Mouse (Mus musculus) MEL (cell line): ENCODE measurements at regions not wholly inside any gene's neighbourhood (a gene's known extent, or its start where the extent isn't known, plus 50 kb on each side); places are given as distances from the start of the nearest gene placed in this dataset.

Source experiments
- DNase-seq: peaks from one replicate; pipeline ENCODE4 v3.0.0; 2011; ENCODE audit warnings: low read depth, low spot score
- H3K27ac ChIP-seq: 2 replicates; pipeline ENCODE4 v1.5.1; 2012; ENCODE audit warnings: low read depth, mild to moderate bottlenecking, control low read depth, low read length, moderate library complexity; ENCODE audit not compliant: control insufficient read depth
- H3K27me3 ChIP-seq, 2 experiments: fragments of 150-350 bp in 1 of 2; sonication (generic) in 1 of 2; 2 replicates each; pipeline ENCODE4 v1.6.1; 2012; ENCODE audit warnings: low read length in 2 of 2, mild to moderate bottlenecking in 2 of 2, improper control_type of control experiment in 1 of 2, moderate library complexity in 1 of 2; ENCODE audit not compliant: insufficient read depth in 2 of 2, control insufficient read depth in 1 of 2
- H3K36me3 ChIP-seq, 2 experiments: 2 replicates each; pipeline ENCODE4 v1.6.1; 2012 to 2014; ENCODE audit warnings: low read length in 2 of 2, improper control_type of control experiment in 1 of 2, inconsistent platforms in 1 of 2, mild to moderate bottlenecking in 1 of 2; ENCODE audit not compliant: insufficient read depth in 2 of 2, control insufficient read depth in 1 of 2
- H3K4me1 ChIP-seq, 2 experiments: fragments of 150-350 bp in 1 of 2; sonication (generic) in 1 of 2; 2 replicates each; pipeline ENCODE4 v1.6.1; 2012; ENCODE audit warnings: low read length in 2 of 2, improper control_type of control experiment in 1 of 2, mild to moderate bottlenecking in 1 of 2; ENCODE audit not compliant: insufficient read depth in 2 of 2, control insufficient read depth in 1 of 2
- H3K4me3 ChIP-seq, 2 experiments: fragments of 150-350 bp in 1 of 2; sonication (generic) in 1 of 2; 2 replicates each; pipeline ENCODE4 v1.5.1; 2012; ENCODE audit warnings: low read depth in 2 of 2, low read length in 2 of 2, mild to moderate bottlenecking in 2 of 2, moderate library complexity in 2 of 2, control low read depth in 1 of 2, improper control_type of control experiment in 1 of 2; ENCODE audit not compliant: control insufficient read depth in 1 of 2, insufficient read depth in 1 of 2
- H3K79me2 ChIP-seq: 2 replicates; pipeline ENCODE4 v1.6.1; 2012; ENCODE audit warnings: mild to moderate bottlenecking, low read length, moderate library complexity; ENCODE audit not compliant: control insufficient read depth, poor library complexity, insufficient read depth
- H3K9ac ChIP-seq: 2 replicates; pipeline ENCODE4 v1.6.1; 2012; ENCODE audit warnings: low read depth, mild to moderate bottlenecking, control low read depth, low read length, moderate library complexity; ENCODE audit not compliant: control insufficient read depth, poor library complexity, severe bottlenecking
- H3K9me3 ChIP-seq: fragments of 150-350 bp; sonication (generic); replicated peaks from 2 replicates; pipeline ENCODE4 v1.6.1; 2012; ENCODE audit warnings: mild to moderate bottlenecking, low read length, improper control_type of control experiment, moderate library complexity; ENCODE audit not compliant: insufficient read depth
- CHD1 ChIP-seq: IDR thresholded peaks from 2 replicates; pipeline ENCODE4 v1.6.1; 2012; ENCODE audit warnings: low read depth, mild to moderate bottlenecking, inconsistent platforms, low read length, improper control_type of control experiment
- CHD2 ChIP-seq: IDR thresholded peaks from 2 replicates; pipeline ENCODE4 v1.6.1; 2011; ENCODE audit warnings: low read length, improper control_type of control experiment
- CTCF ChIP-seq, 3 experiments: IDR thresholded peaks in 2 of 3; conservative IDR thresholded peaks in 1 of 3; 2 replicates each; pipeline ENCODE4 v1.5.1; 2011 to 2012; ENCODE audit warnings: low read length in 3 of 3, low read depth in 2 of 3, mild to moderate bottlenecking in 2 of 3, improper control_type of control experiment in 1 of 3, inconsistent platforms in 1 of 3, mixed read lengths in 1 of 3, moderate library complexity in 1 of 3; ENCODE audit not compliant: control insufficient read depth in 1 of 3, insufficient read depth in 1 of 3, poor library complexity in 1 of 3, severe bottlenecking in 1 of 3
- E2F4 ChIP-seq: IDR thresholded peaks from 2 replicates; pipeline ENCODE4 v1.6.1; 2011; ENCODE audit warnings: low read depth, low read length, improper control_type of control experiment, borderline replicate concordance
- EP300 ChIP-seq, 2 experiments: IDR thresholded peaks; 2 replicates each; pipeline ENCODE4 v1.6.1; 2011; ENCODE audit warnings: improper control_type of control experiment in 2 of 2, low read length in 2 of 2, low read depth in 1 of 2, mild to moderate bottlenecking in 1 of 2
- ETS1 ChIP-seq: IDR thresholded peaks from 2 replicates; pipeline ENCODE4 v1.6.1; 2012; ENCODE audit warnings: low read depth, mild to moderate bottlenecking, inconsistent platforms, low read length, improper control_type of control experiment, moderate library complexity
- GABPA ChIP-seq: IDR thresholded peaks from 2 replicates; pipeline ENCODE4 v1.6.1; 2012; ENCODE audit warnings: low read depth, mild to moderate bottlenecking, inconsistent platforms, low read length, improper control_type of control experiment, moderate library complexity
- GATA1 ChIP-seq: IDR thresholded peaks from 2 replicates; pipeline ENCODE4 v1.6.1; 2011; ENCODE audit warnings: low read depth, low read length, improper control_type of control experiment
- JUND ChIP-seq: IDR thresholded peaks from 2 replicates; pipeline ENCODE4 v1.6.1; 2011; ENCODE audit warnings: low read depth, mild to moderate bottlenecking, improper control_type of control experiment, low read length
- KAT2A ChIP-seq: conservative IDR thresholded peaks from 2 replicates; pipeline ENCODE4 v1.6.1; 2012; ENCODE audit warnings: low read depth, low read length, improper control_type of control experiment, inconsistent platforms
- MAX ChIP-seq: IDR thresholded peaks from 2 replicates; pipeline ENCODE4 v1.6.1; 2011; ENCODE audit warnings: low read length, improper control_type of control experiment
- MAZ ChIP-seq: IDR thresholded peaks from 2 replicates; pipeline ENCODE4 v1.6.1; 2012; ENCODE audit warnings: low read depth, mild to moderate bottlenecking, inconsistent platforms, low read length, improper control_type of control experiment
- MEF2A ChIP-seq: IDR thresholded peaks from 2 replicates; pipeline ENCODE4 v1.6.1; 2014; ENCODE audit warnings: low read depth, mild to moderate bottlenecking, inconsistent platforms, low read length, improper control_type of control experiment; ENCODE audit not compliant: poor library complexity, insufficient replicate concordance, severe bottlenecking; ENCODE audit errors: extremely low read depth
- MYB ChIP-seq: IDR thresholded peaks from 2 replicates; pipeline ENCODE4 v1.6.1; 2011; ENCODE audit warnings: mild to moderate bottlenecking, low read depth, low read length, improper control_type of control experiment
- MYC ChIP-seq: IDR thresholded peaks from 2 replicates; pipeline ENCODE4 v1.6.1; 2011; ENCODE audit warnings: low read depth, mild to moderate bottlenecking, low read length, improper control_type of control experiment, moderate library complexity
- NELFE ChIP-seq: IDR thresholded peaks from 2 replicates; pipeline ENCODE4 v1.6.1; 2011; ENCODE audit warnings: low read depth, low read length, improper control_type of control experiment
- NRF1 ChIP-seq: IDR thresholded peaks from 2 replicates; pipeline ENCODE4 v1.6.1; 2014; ENCODE audit warnings: low read depth, mild to moderate bottlenecking, inconsistent platforms, low read length, improper control_type of control experiment, moderate library complexity; ENCODE audit not compliant: poor library complexity, insufficient read depth, severe bottlenecking
- POLR2A ChIP-seq, 2 experiments: IDR thresholded peaks; 2 replicates each; pipeline ENCODE4 v1.6.1; 2011 to 2012; ENCODE audit warnings: low read length in 2 of 2, mild to moderate bottlenecking in 2 of 2, control low read depth in 1 of 2, improper control_type of control experiment in 1 of 2, low read depth in 1 of 2, moderate library complexity in 1 of 2; ENCODE audit not compliant: control insufficient read depth in 1 of 2, insufficient read depth in 1 of 2, poor library complexity in 1 of 2
- POLR2AphosphoS2 ChIP-seq: IDR thresholded peaks from 2 replicates; pipeline ENCODE4 v1.6.1; 2011; ENCODE audit warnings: low read length, improper control_type of control experiment
- POLR2AphosphoS5 ChIP-seq: IDR thresholded peaks from 2 replicates; pipeline ENCODE4 v1.6.1; 2012; ENCODE audit warnings: low read depth, borderline replicate concordance, mild to moderate bottlenecking, inconsistent platforms, low read length, moderate library complexity, mixed read lengths
- RAD21 ChIP-seq: IDR thresholded peaks from 2 replicates; pipeline ENCODE4 v1.6.1; 2011; ENCODE audit warnings: mild to moderate bottlenecking, low read depth, low read length, improper control_type of control experiment
- RCOR1 ChIP-seq: IDR thresholded peaks from 2 replicates; pipeline ENCODE4 v1.6.1; 2012; ENCODE audit warnings: low read depth, mild to moderate bottlenecking, inconsistent platforms, low read length, improper control_type of control experiment
- SIN3A ChIP-seq: IDR thresholded peaks from 2 replicates; pipeline ENCODE4 v1.6.1; 2012; ENCODE audit warnings: low read length, improper control_type of control experiment, inconsistent platforms
- SMC3 ChIP-seq: IDR thresholded peaks from 2 replicates; pipeline ENCODE4 v1.6.1; 2011; ENCODE audit warnings: low read depth, low read length, improper control_type of control experiment
- TAL1 ChIP-seq: IDR thresholded peaks from 2 replicates; pipeline ENCODE4 v1.6.1; 2012; ENCODE audit warnings: mild to moderate bottlenecking, inconsistent platforms, low read length, moderate library complexity, mixed read lengths
- TBP ChIP-seq: IDR thresholded peaks from 2 replicates; pipeline ENCODE4 v1.8.0; 2011; ENCODE audit warnings: low read depth, low read length, improper control_type of control experiment
- UBTF ChIP-seq: IDR thresholded peaks from 2 replicates; pipeline ENCODE4 v1.6.1; 2012; ENCODE audit warnings: low read depth, mild to moderate bottlenecking, inconsistent platforms, low read length, improper control_type of control experiment, moderate library complexity, borderline replicate concordance; ENCODE audit not compliant: insufficient read depth
- USF1 ChIP-seq: IDR thresholded peaks from 2 replicates; pipeline ENCODE4 v1.6.1; 2014; ENCODE audit warnings: low read depth, mild to moderate bottlenecking, inconsistent platforms, low read length, improper control_type of control experiment, moderate library complexity
- ZC3H11A ChIP-seq: IDR thresholded peaks from 2 replicates; pipeline ENCODE4 v1.6.1; 2012; ENCODE audit warnings: low read depth, mild to moderate bottlenecking, inconsistent platforms, low read length, improper control_type of control experiment
- ZNF384 ChIP-seq: IDR thresholded peaks from 2 replicates; pipeline ENCODE4 v1.6.1; 2012; ENCODE audit warnings: low read depth, mild to moderate bottlenecking, inconsistent platforms, low read length, improper control_type of control experiment

DNA sequence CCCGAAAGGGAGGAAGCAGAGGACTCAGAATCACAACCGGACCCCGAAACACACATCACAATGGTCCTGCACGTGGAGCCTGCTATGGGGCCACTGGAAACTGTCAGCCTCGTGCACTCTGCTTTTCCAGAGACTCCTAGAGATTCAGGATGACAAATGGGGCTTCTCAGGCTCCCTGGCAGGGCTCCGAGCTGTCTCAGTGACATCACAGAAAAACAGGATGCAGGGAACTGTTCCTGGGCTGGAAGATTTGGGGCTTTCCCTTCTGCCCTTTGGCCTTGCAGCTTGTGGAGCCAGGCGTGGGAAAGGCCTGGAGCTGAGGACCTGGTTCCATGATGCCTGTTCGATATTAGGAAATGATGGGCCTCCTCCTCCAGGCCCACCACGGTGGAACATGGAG lies 225.4 kb upstream of the Sulf2 start:
- Histone ChIP-seq H3K9me3 (no peaks in the 10 kb centered on the region), H3K4me1 (no peaks in the 10 kb centered on the region), H3K4me3 (no peak overlapping the region), H3K9ac (no peak overlapping the region), H3K36me3 (no peaks in the 10 kb centered on the region), H3K27ac (no peak overlapping the region), H3K27me3 (no peaks in the 10 kb centered on the region), H3K79me2 (no peaks in the 10 kb centered on the region)
- DNase-seq, result no peak
- no peak for TF ChIP-seq POLR2AphosphoS2
- TF ChIP-seq ZC3H11A, result no peak
- no peak for TF ChIP-seq SIN3A
- no peak for TF ChIP-seq CHD1
- no peak for TF ChIP-seq GATA1
- TF ChIP-seq RAD21, result no peak
- TF ChIP-seq ETS1, result no peak
- TF ChIP-seq GABPA, result no peak
- TF ChIP-seq JUND, result no peak
- TF ChIP-seq USF1, result no peak
- no peak for TF ChIP-seq MYB
- TF ChIP-seq NELFE, result no peak
- no peak for TF ChIP-seq MEF2A
- TF ChIP-seq EP300 (IDR thresholded peaks at IDR 0.05; ENCODE audit: low read depth in 1 of 2, low read length in 2 of 2), result no peak
- no peak for TF ChIP-seq MYC
- TF ChIP-seq POLR2A (IDR thresholded peaks at IDR 0.05; ENCODE audit: control insufficient read depth in 1 of 2, insufficient read depth in 1 of 2, low read depth in 1 of 2, low read length in 2 of 2, poor library complexity in 1 of 2), result no peak
- TF ChIP-seq TBP, result no peak
- TF ChIP-seq NRF1, result no peak

DNA sequence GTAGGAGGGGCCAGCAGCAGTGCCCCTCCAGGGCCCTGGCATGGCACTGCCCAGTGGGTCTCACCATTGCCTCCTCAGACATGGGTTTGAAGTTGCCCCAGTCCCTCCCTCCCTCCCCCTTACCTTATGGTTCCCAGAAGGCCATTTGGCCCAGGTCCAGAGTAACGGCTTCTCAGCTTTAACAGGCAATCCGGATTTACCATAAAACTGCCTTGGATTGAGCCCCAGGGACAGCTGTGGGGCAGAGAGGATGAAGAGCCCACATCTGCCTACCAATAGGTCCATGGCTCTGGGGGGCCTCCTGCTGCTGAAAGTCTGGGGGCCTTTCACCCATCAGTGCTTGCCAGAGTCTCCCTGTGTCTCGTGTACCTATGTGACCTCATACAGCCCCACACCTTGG lies 222.9 kb upstream of the Sulf2 start:
- Histone ChIP-seq H3K4me3 (no peak overlapping the region), H3K9ac (no peak overlapping the region), H3K79me2 (no peaks in the 10 kb centered on the region), H3K27ac (no peak overlapping the region), H3K4me1 (no peaks in the 10 kb centered on the region), H3K27me3 (no peaks in the 10 kb centered on the region), H3K9me3 (no peaks in the 10 kb centered on the region), H3K36me3 (no peaks in the 10 kb centered on the region)
- TF ChIP-seq E2F4, result no peak
- no peak for TF ChIP-seq POLR2AphosphoS5
- no peak for TF ChIP-seq KAT2A
- no peak for TF ChIP-seq SMC3
- no peak for TF ChIP-seq CHD2
- TF ChIP-seq MAZ, result no peak
- TF ChIP-seq CHD1, result no peak
- no peak for TF ChIP-seq MAX
- TF ChIP-seq CTCF (IDR thresholded peaks at IDR 0.05 in 2 of 3, conservative IDR thresholded peaks at IDR 0.05 in 1 of 3; ENCODE audit: control insufficient read depth in 1 of 3, insufficient read depth in 1 of 3, low read depth in 2 of 3, low read length in 3 of 3, poor library complexity in 1 of 3, severe bottlenecking in 1 of 3), result no peak
- no peak for TF ChIP-seq RCOR1
- no peak for TF ChIP-seq MYB
- no peak for TF ChIP-seq JUND
- no peak for TF ChIP-seq ZNF384
- no peak for TF ChIP-seq RAD21
- TF ChIP-seq TAL1, result no peak
- no peak for TF ChIP-seq UBTF
- DNase-seq, result no peak
